Mouse (Mus musculus) brain, embryonic 14.5 days (tissue): ENCODE data around the gene Tor2a.

Experiments
- CTCF ChIP-seq: fragments of 200-500 bp; IDR thresholded peaks from 2 replicates; pipeline ENCODE4 v1.5.1; 2012; ENCODE audit warnings: inconsistent platforms, mild to moderate bottlenecking, moderate library complexity, borderline replicate concordance; ENCODE audit not compliant: insufficient read depth, insufficient read length; ENCODE audit errors: extremely low read depth
- POLR2A ChIP-seq: fragments of 200-500 bp; IDR thresholded peaks from 2 replicates; pipeline ENCODE4 v1.6.1; 2012; ENCODE audit warnings: mild to moderate bottlenecking, inconsistent platforms, borderline replicate concordance; ENCODE audit not compliant: poor library complexity, insufficient read depth, insufficient read length, severe bottlenecking; ENCODE audit errors: extremely low read depth

DNA sequence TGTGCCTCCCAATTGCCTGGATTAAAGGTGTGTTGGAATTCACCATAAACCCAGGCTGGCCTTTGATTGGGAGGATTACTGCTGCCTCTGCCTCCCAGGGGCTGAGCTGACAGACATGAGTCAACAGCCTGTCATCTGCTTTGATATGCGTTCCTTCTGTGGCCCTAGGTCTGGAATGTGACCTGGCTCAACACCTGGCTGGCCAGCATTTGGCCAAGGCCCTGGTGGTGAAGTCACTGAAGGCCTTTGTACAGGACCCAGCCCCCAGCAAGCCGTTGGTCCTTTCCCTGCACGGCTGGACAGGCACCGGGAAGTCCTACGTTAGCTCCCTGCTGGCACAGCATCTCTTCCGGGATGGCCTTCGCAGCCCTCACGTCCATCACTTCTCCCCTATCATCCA lies 1.5 kb downstream of the Tor2a start:
- TF ChIP-seq CTCF (no peak), POLR2A (no peak)
